Mouse (Mus musculus): ENCODE measurements around the gene Polr2b. TPM values are rescaled to one million over a fixed set of nuclear protein-coding genes. Genes with fewer than 3 reads are reported as not detected.
A peak's percentile ranks its signal among the peaks of the same experiment; 100 is the strongest.

Gene Polr2b
- polyA plus RNA-seq, 1 experiment from 2014 or later = 46.1 TPM

GRCm38 (mm10) chr5:77266066-77266885 lies 43.7 kb upstream of the Polr2b start:
- Histone ChIP-seq H3K4me3 (replicated peaks; ENCODE audit: low read depth, low read length) (peak overlapping the region; percentile 94), H3K4me1 (replicated peaks; ENCODE audit: insufficient read depth, low read length) (0 out of 2 replicates have a peak, but pooled peaks cover 4% of the 10 kb centered on the region), H3K9me3 (replicated peaks; ENCODE audit: low read length) (no peaks in the 10 kb centered on the region), H3K36me3 (ENCODE audit: insufficient read depth, low read length) (peaks cover 17% of the 10 kb centered on the region), H3K27me3 (ENCODE audit: insufficient read depth, low read length) (no peaks in the 10 kb centered on the region), H3K27ac (peak overlapping the region; percentile 99), H3K4me2 (ENCODE audit: low read length) (peak overlapping the region; percentile 77), H3K9ac (ENCODE audit: low read depth, low read length) (peak overlapping the region; percentile 98)
- TF ChIP-seq CTCF (IDR thresholded peaks at IDR 0.05; ENCODE audit: low read depth) = no peak
- peak; percentile 70 for ATAC-seq (replicated peaks; ENCODE audit: low FRiP score, low read depth)
- WGBS = under 1% methylated on average over 79 of the region's 87 CpGs
- peak; percentile 64 for DNase-seq (ENCODE audit: low spot score)

- H3K9me3 ChIP-seq (replicated peaks; ENCODE audit: low read length) = no peaks in the 10 kb centered on the region
- H3K36me3 ChIP-seq (ENCODE audit: insufficient read depth, low read length) = peaks cover 17% of the 10 kb centered on the region
- H3K4me1 ChIP-seq (replicated peaks; ENCODE audit: insufficient read depth, low read length) = 0 out of 2 replicates have a peak, but pooled peaks cover 4% of the 10 kb centered on the region
- H3K4me3 ChIP-seq (replicated peaks; ENCODE audit: low read depth, low read length) = peak overlapping the region; percentile 94
- TF ChIP-seq CTCF (IDR thresholded peaks at IDR 0.05; ENCODE audit: low read depth) = no peak
- DNase-seq (ENCODE audit: low spot score) (peak; percentile 56), ATAC-seq (replicated peaks; ENCODE audit: low FRiP score, low read depth) (no peak)
- peak overlapping the region; percentile 99 for H3K27ac ChIP-seq
- under 1% methylated on average over 11 of the region's 11 CpGs for WGBS
- H3K4me2 ChIP-seq (ENCODE audit: low read length) = peak overlapping the region; percentile 77
- H3K27me3 ChIP-seq (ENCODE audit: insufficient read depth, low read length) = no peaks in the 10 kb centered on the region
- peak overlapping the region; percentile 98 for H3K9ac ChIP-seq (ENCODE audit: low read depth, low read length)
Observed at GRCm38 (mm10) chr5:77266886-77267401, 43.0 kb upstream of the Polr2b start.

- 59% methylated on average over 4 of the region's 4 CpGs for WGBS
- no peak for DNase-seq (ENCODE audit: low spot score)
- Histone ChIP-seq H3K27me3 (ENCODE audit: insufficient read depth, low read length) (no peaks in the 10 kb centered on the region), H3K36me3 (ENCODE audit: insufficient read depth, low read length) (peaks cover 17% of the 10 kb centered on the region), H3K9ac (ENCODE audit: low read depth, low read length) (no peak overlapping the region), H3K27ac (0 out of 2 replicates have a peak overlapping the region, but pooled peaks have one; percentile 99), H3K9me3 (replicated peaks; ENCODE audit: low read length) (no peaks in the 10 kb centered on the region), H3K4me2 (ENCODE audit: low read length) (peak overlapping the region; percentile 77), H3K4me3 (replicated peaks; ENCODE audit: low read depth, low read length) (peak overlapping the region; percentile 94), H3K4me1 (replicated peaks; ENCODE audit: insufficient read depth, low read length) (0 out of 2 replicates have a peak, but pooled peaks cover 4% of the 10 kb centered on the region)
- TF ChIP-seq CTCF (IDR thresholded peaks at IDR 0.05; ENCODE audit: low read depth) = no peak
- ATAC-seq (replicated peaks; ENCODE audit: low FRiP score, low read depth) = no peak
Observed at GRCm38 (mm10) chr5:77267441-77267840, 42.5 kb upstream of the Polr2b start.

GRCm38 (mm10) chr5:77267957-77268624 lies 41.9 kb upstream of the Polr2b start:
- Histone ChIP-seq H3K9ac (ENCODE audit: low read depth, low read length) (no peak overlapping the region), H3K9me3 (replicated peaks; ENCODE audit: low read length) (no peaks in the 10 kb centered on the region), H3K36me3 (ENCODE audit: insufficient read depth, low read length) (peaks cover 24% of the 10 kb centered on the region), H3K4me2 (ENCODE audit: low read length) (peak overlapping the region; percentile 77), H3K4me1 (replicated peaks; ENCODE audit: insufficient read depth, low read length) (peaks cover 4% of the 10 kb centered on the region; the same call in 1 of the 2 replicates), H3K4me3 (replicated peaks; ENCODE audit: low read depth, low read length) (no peak overlapping the region), H3K27ac (no peak overlapping the region), H3K27me3 (ENCODE audit: insufficient read depth, low read length) (no peaks in the 10 kb centered on the region)
- ATAC-seq (replicated peaks; ENCODE audit: low FRiP score, low read depth) = no peak
- no peak for TF ChIP-seq CTCF (IDR thresholded peaks at IDR 0.05; ENCODE audit: low read depth)
- no peak for DNase-seq (ENCODE audit: low spot score)
- WGBS = 81% methylated on average over 30 of the region's 30 CpGs

- Histone ChIP-seq H3K4me1 (replicated peaks; ENCODE audit: insufficient read depth, low read length) (peaks cover 4% of the 10 kb centered on the region; the same call in 1 of the 2 replicates), H3K4me3 (replicated peaks; ENCODE audit: low read depth, low read length) (no peak overlapping the region), H3K9me3 (replicated peaks; ENCODE audit: low read length) (no peaks in the 10 kb centered on the region), H3K27ac (no peak overlapping the region), H3K4me2 (ENCODE audit: low read length) (no peak overlapping the region), H3K36me3 (ENCODE audit: insufficient read depth, low read length) (peaks cover 33% of the 10 kb centered on the region), H3K9ac (ENCODE audit: low read depth, low read length) (no peak overlapping the region), H3K27me3 (ENCODE audit: insufficient read depth, low read length) (no peaks in the 10 kb centered on the region)
- no peak for ATAC-seq (replicated peaks; ENCODE audit: low FRiP score, low read depth)
- DNase-seq (ENCODE audit: low spot score) = no peak
- peak; percentile 57 for TF ChIP-seq CTCF (IDR thresholded peaks at IDR 0.05; ENCODE audit: low read depth)
- 79% methylated on average over 8 of the region's 8 CpGs for WGBS
Observed at GRCm38 (mm10) chr5:77269399-77269798, 40.5 kb upstream of the Polr2b start.

GRCm38 (mm10) chr5:77273151-77273550 lies 36.8 kb upstream of the Polr2b start:
- Histone ChIP-seq H3K27ac (no peak overlapping the region), H3K9me3 (replicated peaks; ENCODE audit: low read length) (no peaks in the 10 kb centered on the region), H3K4me3 (replicated peaks; ENCODE audit: low read depth, low read length) (no peak overlapping the region), H3K9ac (ENCODE audit: low read depth, low read length) (no peak overlapping the region), H3K4me1 (replicated peaks; ENCODE audit: insufficient read depth, low read length) (peaks cover under 1% of the 10 kb centered on the region; the same call in 1 of the 2 replicates), H3K27me3 (ENCODE audit: insufficient read depth, low read length) (no peaks in the 10 kb centered on the region), H3K36me3 (ENCODE audit: insufficient read depth, low read length) (peaks cover 60% of the 10 kb centered on the region), H3K4me2 (ENCODE audit: low read length) (no peak overlapping the region)
- DNase-seq (ENCODE audit: low spot score) (no peak), ATAC-seq (replicated peaks; ENCODE audit: low FRiP score, low read depth) (no peak)
- whole genome bisulfite sequencing = 60% methylated on average over 7 of the region's 7 CpGs
- no peak for TF ChIP-seq CTCF (IDR thresholded peaks at IDR 0.05; ENCODE audit: low read depth)
